Mouse (Mus musculus) hindbrain, embryonic 16.5 days (tissue): ENCODE results near the gene Cyp4f15. TPM values are rescaled to one million over a fixed set of nuclear protein-coding genes. Genes with fewer than 3 reads are reported as not detected.

ENCODE experiments used
- ATAC-seq: fragments of 200-750 bp; cut with Nextera tagmentation; 2 replicates; pipeline ENCODE4 v1.8.0; 2017; ENCODE audit warnings: moderate TSS enrichment, moderate library complexity
- H3K27ac ChIP-seq: fragments of 300-500 bp; sonication (generic); 2 replicates; pipeline ENCODE4 v1.5.1; 2014; ENCODE audit warnings: low read depth, mild to moderate bottlenecking, control low read depth, low read length, moderate library complexity
- H3K27me3 ChIP-seq: fragments of 300-500 bp; sonication (generic); replicated peaks from 2 replicates; pipeline ENCODE4 v1.6.1; 2014; ENCODE audit warnings: low read length; ENCODE audit not compliant: control insufficient read depth, insufficient read depth
- H3K36me3 ChIP-seq: fragments of 300-500 bp; sonication (generic); 2 replicates; pipeline ENCODE4 v1.6.1; 2014; ENCODE audit warnings: mild to moderate bottlenecking, low read length, moderate library complexity, mixed read lengths; ENCODE audit not compliant: control insufficient read depth, insufficient read depth
- H3K4me1 ChIP-seq: fragments of 300-500 bp; sonication (generic); 2 replicates; pipeline ENCODE4 v1.6.1; 2014; ENCODE audit warnings: low read depth, low read length; ENCODE audit not compliant: control insufficient read depth, insufficient read depth
- H3K4me2 ChIP-seq: fragments of 300-500 bp; sonication (generic); 2 replicates; pipeline ENCODE4 v1.6.1; 2014; ENCODE audit warnings: mild to moderate bottlenecking, low read length, control low read depth, moderate library complexity
- H3K4me3 ChIP-seq: fragments of 300-500 bp; sonication (generic); 2 replicates; pipeline ENCODE4 v1.5.1; 2014; ENCODE audit warnings: mild to moderate bottlenecking, low read length, control low read depth, moderate library complexity
- H3K9ac ChIP-seq: fragments of 300-500 bp; sonication (generic); 2 replicates; pipeline ENCODE4 v1.6.1; 2014; ENCODE audit warnings: low read depth, mild to moderate bottlenecking, control low read depth, low read length, moderate library complexity
- H3K9me3 ChIP-seq: fragments of 300-500 bp; sonication (generic); 2 replicates; pipeline ENCODE4 v1.6.1; 2014; ENCODE audit warnings: mild to moderate bottlenecking, low read length, moderate library complexity; ENCODE audit not compliant: control insufficient read depth
- WGBS: fragments of 180-500 bp; shearing (Covaris S2); extraction: QIAGEN DNeasy Blood & Tissue Kit; methylation state at CpG from one replicate; pipeline ENCODE4 v1.1.7; 2014; 5-methylcytosine and 5-hydroxymethylcytosine counted together
- polyA plus RNA-seq: library from polyadenylated mRNA; unstranded; fragments of >200 nt; fragmentation: Nextera tagmentation; extraction: Ambion mirVana; gene quantifications from 2 replicates; pipeline ENCODE4 v1.2.1, GENCODE M21; 2015

The Cyp4f15 gene
- polyA plus RNA-seq, 1 experiment from 2014 or later: 5.8 TPM

DNA sequence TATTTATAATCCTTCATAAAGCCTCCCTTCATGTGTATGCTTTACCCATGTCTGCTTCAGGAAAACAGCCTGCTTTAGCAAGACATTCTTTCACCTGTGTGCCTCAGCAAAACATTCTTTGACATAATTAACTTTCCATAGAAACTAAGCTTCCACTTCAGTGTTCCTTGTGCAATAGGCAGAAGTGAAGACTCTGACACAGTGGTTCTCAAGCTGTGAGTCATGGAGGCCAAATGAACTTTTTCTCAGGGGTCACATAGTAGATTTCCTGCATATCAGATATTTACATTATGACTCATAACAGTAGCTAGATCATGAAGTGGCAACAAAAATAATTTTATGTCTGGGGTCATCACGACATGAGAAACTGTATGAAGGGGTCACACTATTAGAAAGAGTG lies 53.0 kb downstream of the Cyp4f15 start:
- 90% methylated on average over 1 of the region's 1 CpGs for WGBS
- Histone ChIP-seq H3K4me3 (no peak overlapping the region), H3K4me2 (no peak overlapping the region), H3K9me3 (no peaks in the 10 kb centered on the region), H3K27me3 (no peaks in the 10 kb centered on the region), H3K4me1 (no peaks in the 10 kb centered on the region), H3K36me3 (no peaks in the 10 kb centered on the region), H3K27ac (no peak overlapping the region), H3K9ac (no peak overlapping the region)
- ATAC-seq: no peak

DNA sequence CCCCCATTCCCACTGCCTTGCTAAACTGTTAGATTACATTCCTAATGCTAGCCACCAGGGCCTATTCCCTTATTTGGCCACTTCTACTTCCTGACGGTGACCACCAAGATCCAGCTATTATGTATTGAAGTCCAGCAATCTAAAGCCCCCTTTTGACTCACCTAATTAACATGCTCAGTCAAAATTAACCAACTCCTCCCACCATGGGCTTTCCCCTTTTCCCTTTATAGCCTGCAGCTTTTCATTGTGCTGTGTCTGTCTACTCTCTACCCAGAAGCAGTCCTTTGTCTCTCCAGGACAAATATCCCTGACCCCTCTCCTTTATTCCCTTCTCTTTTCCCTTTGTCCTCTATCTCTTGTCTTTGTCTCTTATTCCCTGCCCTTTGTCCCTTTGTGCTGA lies 55.6 kb downstream of the Cyp4f15 start:
- H3K4me3 ChIP-seq: no peak overlapping the region
- 4% methylated on average over 1 of the region's 1 CpGs for WGBS
- no peaks in the 10 kb centered on the region for H3K4me1 ChIP-seq
- no peak overlapping the region for H3K4me2 ChIP-seq
- H3K36me3 ChIP-seq: no peaks in the 10 kb centered on the region
- H3K9me3 ChIP-seq: no peaks in the 10 kb centered on the region
- no peak overlapping the region for H3K9ac ChIP-seq
- H3K27me3 ChIP-seq: no peaks in the 10 kb centered on the region
- ATAC-seq: no peak
- H3K27ac ChIP-seq: no peak overlapping the region

DNA sequence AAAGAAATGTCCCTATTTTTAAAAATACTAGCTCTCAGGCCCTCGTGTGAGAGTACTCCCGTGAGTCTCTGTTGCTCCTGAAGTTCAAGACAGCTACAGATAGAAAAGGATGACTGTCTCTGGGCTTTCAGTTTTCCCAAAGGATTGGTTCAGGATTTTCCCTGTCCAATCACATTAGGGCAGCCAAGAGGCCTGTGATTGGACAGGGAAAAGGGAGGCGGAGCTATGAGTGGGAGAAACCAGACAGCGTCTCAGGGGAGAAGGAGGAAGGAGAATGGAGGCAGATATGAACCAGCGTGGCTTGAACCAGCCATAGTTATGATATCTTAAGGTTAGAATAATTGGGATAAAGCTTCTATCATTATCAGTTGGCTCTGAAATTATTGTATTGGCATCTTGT lies 65.2 kb downstream of the Cyp4f15 start:
- no peak overlapping the region for H3K4me3 ChIP-seq
- WGBS: 55% methylated on average over 5 of the region's 5 CpGs

More for the DNA sequence above, 65.2 kb downstream of the Cyp4f15 start:
- Histone ChIP-seq H3K9ac (no peak overlapping the region), H3K4me1 (no peaks in the 10 kb centered on the region), H3K27me3 (no peaks in the 10 kb centered on the region), H3K36me3 (no peaks in the 10 kb centered on the region), H3K4me2 (no peak overlapping the region), H3K9me3 (no peaks in the 10 kb centered on the region), H3K27ac (no peak overlapping the region)
- no peak for ATAC-seq

Other genes starting within 250 kb of the Cyp4f15 start
- 0.94 and 1.3 TPM in 2 replicates for gene Cyp4f39, start 232.9 kb upstream of the Cyp4f15 start, polyA plus RNA-seq
- 10.7 and 11.2 TPM in 2 replicates for gene Cyp4f17, start 179.6 kb upstream of the Cyp4f15 start, polyA plus RNA-seq
- 17.3 and 18.7 TPM in 2 replicates for gene Cyp4f16, start 149.1 kb upstream of the Cyp4f15 start, polyA plus RNA-seq
- gene Cyp4f37, start 64.3 kb upstream of the Cyp4f15 start, polyA plus RNA-seq: not detected in 2 replicates
- gene Cyp4f40, start 26.7 kb upstream of the Cyp4f15 start, polyA plus RNA-seq: 0.06 TPM in 1 of 2 replicates, not detected in the other
- gene Zfp871, start 102.7 kb downstream of the Cyp4f15 start, polyA plus RNA-seq: 35.9 and 41.2 TPM in 2 replicates
- 45.5 and 48.7 TPM in 2 replicates for gene Zfp811, start 124.3 kb downstream of the Cyp4f15 start, polyA plus RNA-seq
- gene Zfp799, start 144.6 kb downstream of the Cyp4f15 start, polyA plus RNA-seq: 13.2 and 17.8 TPM in 2 replicates
- gene Zfp870, start 206.0 kb downstream of the Cyp4f15 start, polyA plus RNA-seq: 8.2 and 9.2 TPM in 2 replicates
- gene Cyp4f14, start 231.7 kb downstream of the Cyp4f15 start, polyA plus RNA-seq: not detected in 2 replicates